Mouse (Mus musculus): ENCODE results near the gene Slc35d2. TPM values are rescaled to one million over a fixed set of nuclear protein-coding genes. Genes with fewer than 3 reads are reported as not detected.

The Slc35d2 gene
- 6.1 and 7.7 TPM in 2 replicates for polyA plus RNA-seq (2014; fragmentation: Nextera tagmentation; extraction: Ambion mirVana)

- Histone ChIP-seq H3K36me3 (ENCODE audit: control insufficient read depth, insufficient read depth, low read length) (peaks cover 20% of the 10 kb centered on the region), H3K27ac (replicated peaks in 1 of 2; ENCODE audit: control insufficient read depth in 1 of 2, insufficient read depth in 1 of 2, low read depth in 2 of 2, low read length in 2 of 2) (peak within 1 kb of the TSS; percentile 32 to 51; a peak in 3 of 4 replicates), H3K4me2 (ENCODE audit: low read length) (peak within 1 kb of the TSS; percentile 63), H3K27me3 (ENCODE audit: control insufficient read depth, insufficient read depth, low read length) (no peaks in the 10 kb centered on the region), H3K9me3 (ENCODE audit: control insufficient read depth, low read length) (no peaks in the 10 kb centered on the region), H3K4me1 (ENCODE audit: control insufficient read depth in 2 of 2, insufficient read depth in 2 of 2, low read length in 2 of 2) (peaks cover 0 to 7% of the 10 kb centered on the region in 2 experiments; a peak in 1 of 4 replicates), H3K4me3 (ENCODE audit: control insufficient read depth in 1 of 2, insufficient read depth in 1 of 2, low read depth in 1 of 2, low read length in 2 of 2) (peak within 1 kb of the TSS; percentile 51 to 72), H3K9ac (ENCODE audit: low read length) (peak within 1 kb of the TSS; percentile 75)
- WGBS = 6% methylated on average over 44 of the region's 44 CpGs
- ATAC-seq (ENCODE audit: insufficient number of reproducible peaks, insufficient read depth, low FRiP score, low read depth) = peak; percentile 78
Measured at GRCm38 (mm10) chr13:64128858-64129615, at the start of gene Slc35d2. Gene Slc35d2, minus strand, starts transcription at chr13:64129368.

DNA sequence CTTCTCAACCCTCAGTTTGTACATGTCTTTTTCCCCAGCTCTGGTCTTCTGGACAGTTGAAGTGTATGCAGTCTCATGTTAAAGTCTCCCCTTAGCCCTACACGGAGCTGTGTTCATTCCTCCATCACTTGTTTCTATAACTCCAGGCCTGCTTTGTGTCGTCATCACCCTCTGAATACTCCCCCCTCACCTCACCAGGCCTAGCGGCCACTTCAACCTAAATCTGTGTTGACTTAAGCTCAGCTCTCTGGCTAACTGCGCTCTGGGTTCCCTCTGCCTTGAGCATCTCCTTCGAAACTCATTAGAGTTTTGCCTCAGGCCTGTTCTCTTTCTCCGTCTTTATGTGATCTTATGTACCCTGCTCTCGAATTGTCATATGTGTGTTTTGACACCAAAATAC, 48.8 kb upstream of the Slc35d2 start:
- no peak for ATAC-seq (ENCODE audit: insufficient number of reproducible peaks, insufficient read depth, low FRiP score, low read depth)

DNA sequence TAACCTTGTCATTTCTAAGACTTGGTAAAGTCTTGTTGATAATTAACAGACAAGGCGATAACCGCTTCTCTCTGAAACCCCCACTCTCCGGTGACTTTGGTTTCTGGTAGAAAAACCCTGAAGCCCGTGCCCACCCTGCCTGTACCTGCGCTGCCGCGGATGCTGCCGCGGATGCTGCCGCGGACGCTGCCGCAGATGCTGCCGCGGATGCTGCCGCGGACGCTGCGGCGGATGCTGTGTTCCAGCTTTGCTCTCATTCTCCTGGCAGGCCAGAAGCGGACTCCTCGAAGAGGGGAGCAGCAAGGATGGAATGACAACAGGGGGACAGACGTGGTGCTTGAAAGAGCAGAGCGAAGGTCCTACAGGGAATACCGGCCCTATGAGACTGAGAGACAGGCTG, 40.6 kb upstream of the Slc35d2 start:
- 97% methylated on average over 25 of the region's 25 CpGs for WGBS
- Histone ChIP-seq H3K36me3 (ENCODE audit: control insufficient read depth, insufficient read depth, low read length) (peaks cover 67% of the 10 kb centered on the region), H3K27me3 (ENCODE audit: control insufficient read depth, insufficient read depth, low read length) (no peaks in the 10 kb centered on the region), H3K4me3 (ENCODE audit: control insufficient read depth in 1 of 2, insufficient read depth in 1 of 2, low read depth in 1 of 2, low read length in 2 of 2) (no peak overlapping the region), H3K9me3 (ENCODE audit: control insufficient read depth, low read length) (peaks cover 50% of the 10 kb centered on the region), H3K9ac (ENCODE audit: low read length) (no peak overlapping the region), H3K4me1 (ENCODE audit: control insufficient read depth in 2 of 2, insufficient read depth in 2 of 2, low read length in 2 of 2) (no peaks in the 10 kb centered on the region), H3K27ac (replicated peaks in 1 of 2; ENCODE audit: control insufficient read depth in 1 of 2, insufficient read depth in 1 of 2, low read depth in 2 of 2, low read length in 2 of 2) (no peak overlapping the region), H3K4me2 (ENCODE audit: low read length) (no peak overlapping the region)
- ATAC-seq (ENCODE audit: insufficient number of reproducible peaks, insufficient read depth, low FRiP score, low read depth) = no peak

More for the DNA sequence above, 48.8 kb upstream of the Slc35d2 start:
- Histone ChIP-seq H3K27ac (replicated peaks in 1 of 2; ENCODE audit: control insufficient read depth in 1 of 2, insufficient read depth in 1 of 2, low read depth in 2 of 2, low read length in 2 of 2) (no peak overlapping the region), H3K4me1 (ENCODE audit: control insufficient read depth in 2 of 2, insufficient read depth in 2 of 2, low read length in 2 of 2) (no peaks in the 10 kb centered on the region; a peak in 1 of 4 replicates), H3K4me2 (ENCODE audit: low read length) (no peak overlapping the region), H3K4me3 (ENCODE audit: control insufficient read depth in 1 of 2, insufficient read depth in 1 of 2, low read depth in 1 of 2, low read length in 2 of 2) (no peak overlapping the region), H3K9me3 (ENCODE audit: control insufficient read depth, low read length) (no peaks in the 10 kb centered on the region), H3K36me3 (ENCODE audit: control insufficient read depth, insufficient read depth, low read length) (peaks cover 90% of the 10 kb centered on the region), H3K9ac (ENCODE audit: low read length) (no peak overlapping the region), H3K27me3 (ENCODE audit: control insufficient read depth, insufficient read depth, low read length) (no peaks in the 10 kb centered on the region)
- WGBS = 56% methylated on average over 7 of the region's 7 CpGs

- 38% methylated on average over 13 of the region's 13 CpGs for WGBS
- no peak overlapping the region for H3K27ac ChIP-seq (replicated peaks in 1 of 2; ENCODE audit: control insufficient read depth in 1 of 2, insufficient read depth in 1 of 2, low read depth in 2 of 2, low read length in 2 of 2)
- peak overlapping the region; percentile 73 to 84 for H3K4me3 ChIP-seq (ENCODE audit: control insufficient read depth in 1 of 2, insufficient read depth in 1 of 2, low read depth in 1 of 2, low read length in 2 of 2)
- no peaks in the 10 kb centered on the region for H3K27me3 ChIP-seq (ENCODE audit: control insufficient read depth, insufficient read depth, low read length)
- H3K4me1 ChIP-seq (ENCODE audit: control insufficient read depth in 2 of 2, insufficient read depth in 2 of 2, low read length in 2 of 2) = peaks cover 6 to 12% of the 10 kb centered on the region in 2 experiments; a peak in 2 of 4 replicates
- no peak for ATAC-seq (ENCODE audit: insufficient number of reproducible peaks, insufficient read depth, low FRiP score, low read depth)
- H3K4me2 ChIP-seq (ENCODE audit: low read length) = peak overlapping the region; percentile 89
- H3K36me3 ChIP-seq (ENCODE audit: control insufficient read depth, insufficient read depth, low read length) = peaks cover 6% of the 10 kb centered on the region; the same call in 1 of the 2 replicates
- peaks cover 9% of the 10 kb centered on the region for H3K9me3 ChIP-seq (ENCODE audit: control insufficient read depth, low read length)
- H3K9ac ChIP-seq (ENCODE audit: low read length) = peak overlapping the region; percentile 82
Measured at GRCm38 (mm10) chr13:64163147-64163715, 34.1 kb upstream of the Slc35d2 start.

DNA sequence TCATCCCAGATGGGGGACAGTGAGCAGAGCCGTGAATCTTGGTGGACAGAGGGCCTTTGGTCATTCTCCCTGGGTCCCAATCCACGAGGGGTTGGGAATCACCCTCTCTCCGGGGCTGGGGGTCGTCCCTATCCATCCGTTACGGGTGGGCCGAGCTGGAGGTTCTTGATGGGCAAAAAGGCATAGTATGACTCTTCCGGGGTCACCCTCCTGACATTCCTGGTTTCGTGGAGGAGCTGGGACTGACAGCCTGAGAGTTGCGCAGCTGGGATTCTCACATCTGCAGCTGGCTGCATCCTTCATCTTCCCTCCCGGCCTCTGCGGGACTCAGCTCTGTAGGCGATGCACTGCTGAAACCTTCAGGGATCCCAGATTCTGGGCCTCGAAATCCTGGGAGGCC, 33.5 kb upstream of the Slc35d2 start:
- H3K4me1 ChIP-seq (ENCODE audit: control insufficient read depth in 2 of 2, insufficient read depth in 2 of 2, low read length in 2 of 2) = peaks cover 6 to 12% of the 10 kb centered on the region in 2 experiments; a peak in 2 of 4 replicates
- H3K4me3 ChIP-seq (ENCODE audit: control insufficient read depth in 1 of 2, insufficient read depth in 1 of 2, low read depth in 1 of 2, low read length in 2 of 2) = peak overlapping the region; percentile 73 to 84
- peak overlapping the region; percentile 82 for H3K9ac ChIP-seq (ENCODE audit: low read length)
- H3K27ac ChIP-seq (replicated peaks in 1 of 2; ENCODE audit: control insufficient read depth in 1 of 2, insufficient read depth in 1 of 2, low read depth in 2 of 2, low read length in 2 of 2) = peak overlapping the region; percentile 79 to 89; a peak in 3 of 4 replicates
- H3K9me3 ChIP-seq (ENCODE audit: control insufficient read depth, low read length) = peaks cover 5% of the 10 kb centered on the region
- H3K4me2 ChIP-seq (ENCODE audit: low read length) = peak overlapping the region; percentile 89
- peaks cover 4% of the 10 kb centered on the region; the same call in 1 of the 2 replicates for H3K36me3 ChIP-seq (ENCODE audit: control insufficient read depth, insufficient read depth, low read length)
- WGBS = 5% methylated on average over 14 of the region's 14 CpGs
- no peaks in the 10 kb centered on the region for H3K27me3 ChIP-seq (ENCODE audit: control insufficient read depth, insufficient read depth, low read length)
- ATAC-seq (ENCODE audit: insufficient number of reproducible peaks, insufficient read depth, low FRiP score, low read depth) = no peak

DNA sequence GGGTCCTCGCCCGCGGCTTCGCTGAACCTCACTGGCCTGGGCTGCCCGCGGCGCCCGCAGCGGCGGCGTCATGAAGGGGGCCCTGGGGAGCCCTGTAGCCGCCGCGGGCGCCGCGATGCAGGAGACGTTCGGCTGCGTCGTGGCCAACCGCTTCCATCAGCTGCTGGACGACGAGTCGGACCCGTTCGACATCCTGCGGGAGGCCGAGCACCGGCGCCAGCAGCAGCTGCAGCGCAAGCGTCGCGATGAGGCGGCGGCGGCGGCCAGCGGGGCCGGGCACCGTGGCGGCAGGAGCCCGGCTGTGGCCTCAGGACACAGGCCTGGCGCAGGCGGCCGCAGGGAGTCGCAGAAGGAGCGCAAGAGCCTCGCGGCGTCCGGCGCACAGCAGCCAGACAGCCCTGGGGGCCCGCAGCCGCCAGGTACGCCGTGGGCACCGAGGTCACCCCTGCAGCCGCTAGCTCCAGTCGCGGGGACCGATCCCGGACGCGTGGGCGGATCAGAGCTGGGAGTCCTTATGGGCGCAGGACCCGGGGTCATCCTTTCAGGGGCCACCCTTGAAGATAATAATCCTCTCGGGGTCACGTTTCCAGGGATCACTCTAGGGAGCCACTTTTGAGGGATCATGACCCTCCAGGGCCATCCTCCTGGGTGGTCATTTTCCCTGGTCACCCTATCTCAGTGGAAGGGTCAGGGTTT, 32.9 kb upstream of the Slc35d2 start:
- Histone ChIP-seq H3K36me3 (ENCODE audit: control insufficient read depth, insufficient read depth, low read length) (peaks cover 3% of the 10 kb centered on the region; the same call in 1 of the 2 replicates), H3K4me1 (ENCODE audit: control insufficient read depth in 2 of 2, insufficient read depth in 2 of 2, low read length in 2 of 2) (peaks cover 6 to 12% of the 10 kb centered on the region in 2 experiments; a peak in 2 of 4 replicates), H3K4me3 (ENCODE audit: control insufficient read depth in 1 of 2, insufficient read depth in 1 of 2, low read depth in 1 of 2, low read length in 2 of 2) (peak overlapping the region; percentile 73 to 84), H3K27me3 (ENCODE audit: control insufficient read depth, insufficient read depth, low read length) (no peaks in the 10 kb centered on the region), H3K9me3 (ENCODE audit: control insufficient read depth, low read length) (no peaks in the 10 kb centered on the region; the same call in 1 of the 2 replicates), H3K9ac (ENCODE audit: low read length) (peak overlapping the region; percentile 82), H3K27ac (replicated peaks in 1 of 2; ENCODE audit: control insufficient read depth in 1 of 2, insufficient read depth in 1 of 2, low read depth in 2 of 2, low read length in 2 of 2) (peak overlapping the region; percentile 79 to 89), H3K4me2 (ENCODE audit: low read length) (peak overlapping the region; percentile 89)
- WGBS = under 1% methylated on average over 65 of the region's 71 CpGs
- ATAC-seq (ENCODE audit: insufficient number of reproducible peaks, insufficient read depth, low FRiP score, low read depth) = peak; percentile 58

- H3K27ac ChIP-seq (replicated peaks in 1 of 2; ENCODE audit: control insufficient read depth in 1 of 2, insufficient read depth in 1 of 2, low read depth in 2 of 2, low read length in 2 of 2) = peak within 1 kb of the TSS; percentile 86 to 89
- WGBS = 0% methylated on average over 24 of the region's 31 CpGs
- H3K36me3 ChIP-seq (ENCODE audit: control insufficient read depth, insufficient read depth, low read length) = peaks cover under 1% of the 10 kb centered on the region; the same call in 1 of the 2 replicates
- H3K9me3 ChIP-seq (ENCODE audit: control insufficient read depth, low read length) = no peaks in the 10 kb centered on the region
- ATAC-seq (ENCODE audit: insufficient number of reproducible peaks, insufficient read depth, low FRiP score, low read depth) = peak; percentile 100
- H3K4me1 ChIP-seq (ENCODE audit: control insufficient read depth in 2 of 2, insufficient read depth in 2 of 2, low read length in 2 of 2) = peaks cover 6 to 12% of the 10 kb centered on the region in 2 experiments; a peak in 2 of 4 replicates
- peak within 1 kb of the TSS; percentile 89 for H3K4me2 ChIP-seq (ENCODE audit: low read length)
- no peaks in the 10 kb centered on the region for H3K27me3 ChIP-seq (ENCODE audit: control insufficient read depth, insufficient read depth, low read length)
- peak within 1 kb of the TSS; percentile 82 for H3K9ac ChIP-seq (ENCODE audit: low read length)
- peak within 1 kb of the TSS; percentile 73 to 84 for H3K4me3 ChIP-seq (ENCODE audit: control insufficient read depth in 1 of 2, insufficient read depth in 1 of 2, low read depth in 1 of 2, low read length in 2 of 2)
Measured at GRCm38 (mm10) chr13:64161548-64161915, 32.4 kb upstream of the Slc35d2 start, which contains the start of gene Habp4. Gene Habp4, plus strand, starts transcription at chr13:64161824.
